Mouse (Mus musculus): ENCODE results near the gene Edrf1. TPM values are rescaled to one million over a fixed set of nuclear protein-coding genes. Genes with fewer than 3 reads are reported as not detected.

Edrf1 gene
- polyA plus RNA-seq, 1 experiment = 17.7 TPM

- whole genome bisulfite sequencing = 91% methylated on average over 5 of the region's 5 CpGs
- Histone ChIP-seq H3K36me3 (ENCODE audit: control insufficient read depth, insufficient read depth, low read length) (no peaks in the 10 kb centered on the region), H3K4me3 (ENCODE audit: control insufficient read depth, insufficient read depth, low read length) (no peak overlapping the region), H3K4me1 (replicated peaks; ENCODE audit: control insufficient read depth, insufficient read depth, low read length) (no peaks in the 10 kb centered on the region), H3K27me3 (ENCODE audit: control insufficient read depth, insufficient read depth, low read length) (no peaks in the 10 kb centered on the region), H3K27ac (ENCODE audit: control insufficient read depth, insufficient read depth, low read length) (no peak overlapping the region)
- DNase-seq = no peak
- no peak for TF ChIP-seq CTCF (IDR thresholded peaks at IDR 0.05; ENCODE audit: borderline replicate concordance, control insufficient read depth, extremely low read depth, insufficient read depth, low read length, poor library complexity)
- TF ChIP-seq POLR2A (IDR thresholded peaks at IDR 0.05; ENCODE audit: control insufficient read depth, extremely low read depth, insufficient read depth, low read length, poor library complexity) = no peak
Measured at GRCm38 (mm10) chr7:133623226-133623625, 14.1 kb upstream of the Edrf1 start.

DNA sequence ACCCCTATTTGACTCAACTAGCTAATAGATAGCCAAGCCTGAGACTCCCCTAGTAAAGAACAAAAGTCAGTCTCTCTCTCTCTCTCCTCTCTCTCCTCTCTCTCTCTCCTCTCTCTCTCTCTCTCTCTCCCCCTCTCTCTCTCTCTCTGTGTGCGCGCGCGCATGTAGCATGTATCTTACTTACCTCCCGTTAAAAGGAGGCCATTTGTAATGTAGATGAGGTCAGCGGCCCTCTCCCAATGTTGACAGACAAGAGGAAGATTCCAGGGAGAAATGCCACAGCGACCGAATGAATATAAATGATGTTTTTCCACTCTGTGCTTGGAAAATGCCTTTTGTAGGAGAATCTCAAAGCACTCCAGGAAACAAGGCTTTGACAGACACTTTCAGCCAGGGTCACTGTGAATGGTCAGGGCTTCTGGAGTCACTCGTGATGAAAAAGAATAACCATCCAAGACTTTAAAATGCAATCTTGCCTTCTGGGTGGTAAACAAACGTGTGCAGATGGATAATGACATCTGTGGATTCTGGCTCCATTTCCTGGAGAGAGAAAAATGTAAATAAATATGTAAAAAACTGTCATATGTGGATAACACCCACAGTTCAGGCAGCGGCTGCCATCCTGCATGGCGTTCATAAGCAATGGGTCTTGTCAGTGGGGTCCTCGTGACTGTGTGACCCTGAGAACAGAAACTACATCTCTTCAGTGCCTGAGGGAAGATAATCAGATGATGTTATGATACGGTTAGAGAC, 10.0 kb upstream of the Edrf1 start:
- WGBS = 81% methylated on average over 14 of the region's 14 CpGs
- H3K4me3 ChIP-seq (ENCODE audit: control insufficient read depth, insufficient read depth, low read length) = no peak overlapping the region
- H3K27ac ChIP-seq (ENCODE audit: control insufficient read depth, insufficient read depth, low read length) = no peak overlapping the region
- no peaks in the 10 kb centered on the region for H3K4me1 ChIP-seq (replicated peaks; ENCODE audit: control insufficient read depth, insufficient read depth, low read length)
- no peak for TF ChIP-seq POLR2A (IDR thresholded peaks at IDR 0.05; ENCODE audit: control insufficient read depth, extremely low read depth, insufficient read depth, low read length, poor library complexity)
- no peak for TF ChIP-seq CTCF (IDR thresholded peaks at IDR 0.05; ENCODE audit: borderline replicate concordance, control insufficient read depth, extremely low read depth, insufficient read depth, low read length, poor library complexity)
- DNase-seq = no peak
- no peaks in the 10 kb centered on the region for H3K27me3 ChIP-seq (ENCODE audit: control insufficient read depth, insufficient read depth, low read length)
- no peaks in the 10 kb centered on the region for H3K36me3 ChIP-seq (ENCODE audit: control insufficient read depth, insufficient read depth, low read length)

GRCm38 (mm10) chr7:133630821-133631220, 6.5 kb upstream of the Edrf1 start:
- WGBS = 82% methylated on average over 5 of the region's 5 CpGs
- H3K4me3 ChIP-seq (ENCODE audit: control insufficient read depth, insufficient read depth, low read length) = no peak overlapping the region
- no peak for DNase-seq
- H3K27ac ChIP-seq (ENCODE audit: control insufficient read depth, insufficient read depth, low read length) = no peak overlapping the region
- H3K36me3 ChIP-seq (ENCODE audit: control insufficient read depth, insufficient read depth, low read length) = no peaks in the 10 kb centered on the region
- TF ChIP-seq CTCF (IDR thresholded peaks at IDR 0.05; ENCODE audit: borderline replicate concordance, control insufficient read depth, extremely low read depth, insufficient read depth, low read length, poor library complexity) = no peak
- TF ChIP-seq POLR2A (IDR thresholded peaks at IDR 0.05; ENCODE audit: control insufficient read depth, extremely low read depth, insufficient read depth, low read length, poor library complexity) = no peak
- no peaks in the 10 kb centered on the region for H3K4me1 ChIP-seq (replicated peaks; ENCODE audit: control insufficient read depth, insufficient read depth, low read length)
- no peaks in the 10 kb centered on the region for H3K27me3 ChIP-seq (ENCODE audit: control insufficient read depth, insufficient read depth, low read length)

GRCm38 (mm10) chr7:133632476-133632875, 4.9 kb upstream of the Edrf1 start:
- H3K27me3 ChIP-seq (ENCODE audit: control insufficient read depth, insufficient read depth, low read length) = no peaks in the 10 kb centered on the region
- TF ChIP-seq POLR2A (IDR thresholded peaks at IDR 0.05; ENCODE audit: control insufficient read depth, extremely low read depth, insufficient read depth, low read length, poor library complexity) (no peak), CTCF (IDR thresholded peaks at IDR 0.05; ENCODE audit: borderline replicate concordance, control insufficient read depth, extremely low read depth, insufficient read depth, low read length, poor library complexity) (no peak)
- peak; percentile 64 for DNase-seq
- 16% methylated on average over 2 of the region's 2 CpGs for WGBS
- H3K36me3 ChIP-seq (ENCODE audit: control insufficient read depth, insufficient read depth, low read length) = no peaks in the 10 kb centered on the region
- no peak overlapping the region for H3K4me3 ChIP-seq (ENCODE audit: control insufficient read depth, insufficient read depth, low read length)
- no peaks in the 10 kb centered on the region for H3K4me1 ChIP-seq (replicated peaks; ENCODE audit: control insufficient read depth, insufficient read depth, low read length)
- no peak overlapping the region for H3K27ac ChIP-seq (ENCODE audit: control insufficient read depth, insufficient read depth, low read length)

DNA sequence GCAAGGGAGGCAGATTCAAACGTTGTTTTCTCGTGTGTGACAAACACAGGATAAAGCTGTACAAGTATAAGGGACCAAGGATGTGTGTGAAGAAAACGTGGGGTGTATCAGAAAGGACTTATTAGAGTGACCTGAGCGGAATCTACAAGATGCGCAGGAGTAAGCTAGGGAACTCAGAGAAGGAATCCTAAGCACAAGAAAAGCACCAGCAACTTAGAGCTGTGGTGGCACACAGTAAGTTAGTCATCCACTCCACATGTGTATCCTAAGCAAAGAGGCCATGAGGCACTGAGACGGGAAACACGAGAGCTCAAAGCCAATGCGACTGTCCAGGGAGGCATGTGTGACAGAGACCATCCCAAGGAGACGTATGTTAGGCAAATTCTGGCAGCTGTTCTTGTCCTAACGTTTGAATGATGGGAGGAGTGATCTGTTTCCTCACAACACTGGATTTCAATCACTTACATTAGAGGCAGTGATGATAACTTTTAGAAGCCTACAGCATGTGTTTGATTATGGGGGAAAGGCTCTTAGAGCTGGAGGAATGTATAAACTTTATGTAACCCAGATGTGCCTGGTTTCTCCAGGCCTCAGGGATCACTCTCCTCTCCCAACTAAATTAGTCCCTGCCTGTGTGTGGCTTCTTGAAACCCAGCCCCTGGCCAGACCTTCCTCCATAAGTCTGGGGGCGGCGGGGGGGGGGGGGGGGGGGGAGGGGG, 2.3 kb upstream of the Edrf1 start:
- 88% methylated on average over 10 of the region's 12 CpGs for WGBS
- no peak overlapping the region for H3K4me3 ChIP-seq (ENCODE audit: control insufficient read depth, insufficient read depth, low read length)
- H3K27me3 ChIP-seq (ENCODE audit: control insufficient read depth, insufficient read depth, low read length) = no peaks in the 10 kb centered on the region
- TF ChIP-seq POLR2A (IDR thresholded peaks at IDR 0.05; ENCODE audit: control insufficient read depth, extremely low read depth, insufficient read depth, low read length, poor library complexity) = no peak
- TF ChIP-seq CTCF (IDR thresholded peaks at IDR 0.05; ENCODE audit: borderline replicate concordance, control insufficient read depth, extremely low read depth, insufficient read depth, low read length, poor library complexity) = no peak
- no peak overlapping the region for H3K27ac ChIP-seq (ENCODE audit: control insufficient read depth, insufficient read depth, low read length)
- peaks cover 6% of the 10 kb centered on the region for H3K4me1 ChIP-seq (replicated peaks; ENCODE audit: control insufficient read depth, insufficient read depth, low read length)
- DNase-seq = no peak
- H3K36me3 ChIP-seq (ENCODE audit: control insufficient read depth, insufficient read depth, low read length) = no peaks in the 10 kb centered on the region

- 1% methylated on average over 21 of the region's 21 CpGs for WGBS
- Histone ChIP-seq H3K4me3 (ENCODE audit: control insufficient read depth, insufficient read depth, low read length) (peak overlapping the region; percentile 73), H3K4me1 (replicated peaks; ENCODE audit: control insufficient read depth, insufficient read depth, low read length) (peaks cover 6% of the 10 kb centered on the region), H3K36me3 (ENCODE audit: control insufficient read depth, insufficient read depth, low read length) (peaks cover 11% of the 10 kb centered on the region), H3K27ac (ENCODE audit: control insufficient read depth, insufficient read depth, low read length) (peak overlapping the region; percentile 38), H3K27me3 (ENCODE audit: control insufficient read depth, insufficient read depth, low read length) (no peaks in the 10 kb centered on the region)
- DNase-seq = peak; percentile 90
- TF ChIP-seq CTCF (IDR thresholded peaks at IDR 0.05; ENCODE audit: borderline replicate concordance, control insufficient read depth, extremely low read depth, insufficient read depth, low read length, poor library complexity) (peak; percentile 31; the same call in 1 of the 2 replicates), POLR2A (IDR thresholded peaks at IDR 0.05; ENCODE audit: control insufficient read depth, extremely low read depth, insufficient read depth, low read length, poor library complexity) (no peak)
Measured at GRCm38 (mm10) chr7:133636738-133637352, 498 bp upstream of the Edrf1 start.

Data from thymus, adult 2 months (tissue).